Mouse (Mus musculus) hindbrain, postnatal 0 days (tissue): ENCODE data around the gene Tpm1. TPM values are rescaled to one million over a fixed set of nuclear protein-coding genes. Genes with fewer than 3 reads are reported as not detected.

Source experiments
- ATAC-seq: fragments of 200-750 bp; cut with Nextera tagmentation; 2 replicates; pipeline ENCODE4 v1.8.0; 2017; ENCODE audit warnings: mild to moderate bottlenecking, moderate TSS enrichment, moderate library complexity
- DNase-seq: peaks from one replicate; pipeline ENCODE4 v3.0.0-alpha.2; 2015; ENCODE audit warnings: low spot score
- H3K27ac ChIP-seq: fragments of 300-500 bp; sonication (generic); 2 replicates; pipeline ENCODE4 v1.5.1; 2014; ENCODE audit warnings: mild to moderate bottlenecking
- H3K27me3 ChIP-seq: fragments of 300-500 bp; sonication (generic); 2 replicates; pipeline ENCODE4 v1.6.1; 2014; ENCODE audit warnings: low read length, mixed read lengths; ENCODE audit not compliant: insufficient read depth
- H3K36me3 ChIP-seq: fragments of 300-500 bp; sonication (generic); 2 replicates; pipeline ENCODE4 v1.6.1; 2014; ENCODE audit warnings: low read length, mixed read lengths; ENCODE audit not compliant: insufficient read depth
- H3K4me1 ChIP-seq: fragments of 300-500 bp; sonication (generic); 2 replicates; pipeline ENCODE4 v1.6.1; 2014; ENCODE audit warnings: antibody characterized with exemption, low read length, mixed read lengths; ENCODE audit not compliant: insufficient read depth
- H3K4me2 ChIP-seq: fragments of 300-500 bp; sonication (generic); 2 replicates; pipeline ENCODE4 v1.6.1; 2014; ENCODE audit warnings: low read depth, mild to moderate bottlenecking, low read length, moderate library complexity, mixed read lengths
- H3K4me3 ChIP-seq: fragments of 300-500 bp; sonication (generic); 2 replicates; pipeline ENCODE4 v1.5.1; 2014; ENCODE audit warnings: low read length
- H3K9ac ChIP-seq: fragments of 300-500 bp; sonication (generic); replicated peaks from 2 replicates; pipeline ENCODE4 v1.6.1; 2014; ENCODE audit warnings: mild to moderate bottlenecking, low read length, moderate library complexity, mixed read lengths
- H3K9me3 ChIP-seq: fragments of 300-500 bp; sonication (generic); 2 replicates; pipeline ENCODE4 v1.6.1; 2016; ENCODE audit warnings: low read length, mixed read lengths
- CTCF ChIP-seq: IDR thresholded peaks from 2 replicates; pipeline ENCODE4 v1.5.1; 2016; ENCODE audit warnings: antibody characterized with exemption, control low read depth, low read depth
- WGBS: fragments of 180-500 bp; shearing (Covaris S2); extraction: QIAGEN DNeasy Blood & Tissue Kit; methylation state at CpG from one replicate; pipeline ENCODE4 v1.1.7; 2014; 5-methylcytosine and 5-hydroxymethylcytosine counted together
- polyA plus RNA-seq: library from polyadenylated mRNA; unstranded; fragments of >200 nt; fragmentation: Nextera tagmentation; extraction: Ambion mirVana; gene quantifications from 2 replicates; pipeline ENCODE4 v1.2.1, GENCODE M21; 2015
- total RNA-seq: library from RNA; depleted of rRNA; stranded (reverse); fragments of >200 nt; gene quantifications from 2 replicates; pipeline ENCODE4 v1.2.3, GENCODE M21; 2014

The Tpm1 gene
- total and polyA plus RNA-seq, 2 experiments from 2014 or later, result 98.8 to 177 TPM

- Histone ChIP-seq H3K9me3 (no peaks in the 10 kb centered on the region), H3K9ac (no peak overlapping the region), H3K27ac (no peak overlapping the region), H3K4me2 (no peak overlapping the region), H3K4me3 (no peak overlapping the region), H3K4me1 (no peaks in the 10 kb centered on the region), H3K36me3 (no peaks in the 10 kb centered on the region), H3K27me3 (no peaks in the 10 kb centered on the region)
- DNase-seq, result no peak
- WGBS, result 29% methylated on average over 4 of the region's 4 CpGs
- no peak for TF ChIP-seq CTCF
- ATAC-seq, result 0 out of 2 replicates have a peak, but pooled peaks have one; percentile 10
These were observed 46.0 kb downstream of the Tpm1 start for GRCm38 (mm10) chr9:67003156-67003555.

- no peak for TF ChIP-seq CTCF
- Histone ChIP-seq H3K9me3 (no peaks in the 10 kb centered on the region), H3K4me3 (no peak overlapping the region), H3K27me3 (no peaks in the 10 kb centered on the region), H3K36me3 (no peaks in the 10 kb centered on the region), H3K4me2 (no peak overlapping the region), H3K4me1 (no peaks in the 10 kb centered on the region), H3K9ac (no peak overlapping the region), H3K27ac (0 out of 2 replicates have a peak overlapping the region, but pooled peaks have one; percentile 15)
- WGBS, result 78% methylated on average over 4 of the region's 4 CpGs
- no peak for DNase-seq
- ATAC-seq, result 0 out of 2 replicates have a peak, but pooled peaks have one; percentile 1
These were observed 47.7 kb downstream of the Tpm1 start for GRCm38 (mm10) chr9:67001506-67001905.

- H3K4me1 ChIP-seq, result no peaks in the 10 kb centered on the region
- H3K9ac ChIP-seq, result no peak overlapping the region
- H3K4me2 ChIP-seq, result no peak overlapping the region
- no peak overlapping the region for H3K4me3 ChIP-seq
- peak; percentile 82 for TF ChIP-seq CTCF
- H3K36me3 ChIP-seq, result no peaks in the 10 kb centered on the region
- H3K27me3 ChIP-seq, result no peaks in the 10 kb centered on the region
- WGBS, result 5% methylated on average over 6 of the region's 6 CpGs
- peak; percentile 92 for DNase-seq
- peak; percentile 78 for ATAC-seq
- no peaks in the 10 kb centered on the region for H3K9me3 ChIP-seq
- H3K27ac ChIP-seq, result 0 out of 2 replicates have a peak overlapping the region, but pooled peaks have one; percentile 15
These were observed 48.2 kb downstream of the Tpm1 start for GRCm38 (mm10) chr9:67001050-67001449.

GRCm38 (mm10) chr9:66999698-67000097 is 49.5 kb downstream of the Tpm1 start:
- TF ChIP-seq CTCF, result no peak
- Histone ChIP-seq H3K27ac (no peak overlapping the region), H3K27me3 (no peaks in the 10 kb centered on the region), H3K4me1 (no peaks in the 10 kb centered on the region), H3K4me3 (no peak overlapping the region), H3K36me3 (no peaks in the 10 kb centered on the region), H3K4me2 (no peak overlapping the region), H3K9me3 (no peaks in the 10 kb centered on the region), H3K9ac (no peak overlapping the region)
- DNase-seq (no peak), ATAC-seq (no peak)
- WGBS, result 88% methylated on average over 8 of the region's 8 CpGs

GRCm38 (mm10) chr9:66991750-66992410 is 57.3 kb downstream of the Tpm1 start:
- H3K27me3 ChIP-seq, result no peaks in the 10 kb centered on the region
- H3K4me1 ChIP-seq, result no peaks in the 10 kb centered on the region
- ATAC-seq (no peak), DNase-seq (no peak)
- no peak for TF ChIP-seq CTCF
- WGBS, result 71% methylated on average over 8 of the region's 8 CpGs
- H3K4me2 ChIP-seq, result no peak overlapping the region
- H3K9ac ChIP-seq, result no peak overlapping the region
- no peaks in the 10 kb centered on the region for H3K9me3 ChIP-seq
- H3K27ac ChIP-seq, result no peak overlapping the region
- H3K4me3 ChIP-seq, result no peak overlapping the region
- no peaks in the 10 kb centered on the region for H3K36me3 ChIP-seq

GRCm38 (mm10) chr9:66991021-66991749 is 58.0 kb downstream of the Tpm1 start:
- Histone ChIP-seq H3K4me3 (no peak overlapping the region), H3K9me3 (no peaks in the 10 kb centered on the region), H3K27ac (no peak overlapping the region), H3K4me1 (no peaks in the 10 kb centered on the region), H3K9ac (no peak overlapping the region), H3K27me3 (no peaks in the 10 kb centered on the region), H3K4me2 (no peak overlapping the region), H3K36me3 (no peaks in the 10 kb centered on the region)
- ATAC-seq, result no peak
- DNase-seq, result no peak
- WGBS, result 67% methylated on average over 9 of the region's 9 CpGs
- TF ChIP-seq CTCF, result no peak

GRCm38 (mm10) chr9:66990046-66990445 is 59.2 kb downstream of the Tpm1 start:
- no peaks in the 10 kb centered on the region for H3K9me3 ChIP-seq
- no peaks in the 10 kb centered on the region for H3K27me3 ChIP-seq
- DNase-seq, result no peak
- no peaks in the 10 kb centered on the region for H3K4me1 ChIP-seq
- no peak overlapping the region for H3K4me2 ChIP-seq
- H3K36me3 ChIP-seq, result no peaks in the 10 kb centered on the region
- H3K4me3 ChIP-seq, result no peak overlapping the region
- WGBS, result 93% methylated on average over 5 of the region's 5 CpGs
- TF ChIP-seq CTCF, result no peak
- no peak for ATAC-seq
- H3K27ac ChIP-seq, result no peak overlapping the region
- no peak overlapping the region for H3K9ac ChIP-seq
